Mouse (Mus musculus) intestine, embryonic 15.5 days (tissue): Measurements from ENCODE around the gene Gm20883. TPM values are rescaled to one million over a fixed set of nuclear protein-coding genes. Genes with fewer than 3 reads are reported as not detected.
"Not testable (repeated sequence)": the region's sequence is repeated elsewhere in the genome, so short reads cannot be mapped to it uniquely, and the experiment has no call there.

Experiments
- ATAC-seq: fragments of 200-750 bp; cut with Nextera tagmentation; 2 replicates; pipeline ENCODE4 v1.8.0; 2017; ENCODE audit warnings: moderate TSS enrichment, moderate library complexity
- H3K27ac ChIP-seq: fragments of 300-500 bp; sonication (generic); 2 replicates; pipeline ENCODE4 v1.5.1; 2015; ENCODE audit warnings: mild to moderate bottlenecking, inconsistent platforms
- H3K27me3 ChIP-seq: fragments of 300-500 bp; sonication (generic); replicated peaks from 2 replicates; pipeline ENCODE4 v1.6.1; 2015; ENCODE audit warnings: inconsistent platforms
- H3K36me3 ChIP-seq: fragments of 300-500 bp; sonication (generic); 2 replicates; pipeline ENCODE4 v1.6.1; 2015; ENCODE audit warnings: inconsistent platforms
- H3K4me1 ChIP-seq: fragments of 300-500 bp; sonication (generic); replicated peaks from 2 replicates; pipeline ENCODE4 v1.6.1; 2015; ENCODE audit warnings: inconsistent platforms
- H3K4me2 ChIP-seq: fragments of 300-500 bp; sonication (generic); replicated peaks from 2 replicates; pipeline ENCODE4 v1.6.1; 2015; ENCODE audit warnings: mild to moderate bottlenecking, inconsistent platforms
- H3K4me3 ChIP-seq: fragments of 300-500 bp; sonication (generic); replicated peaks from 2 replicates; pipeline ENCODE4 v1.5.1; 2015; ENCODE audit warnings: inconsistent platforms
- H3K9ac ChIP-seq: fragments of 300-500 bp; sonication (generic); 2 replicates; pipeline ENCODE4 v1.6.1; 2015; ENCODE audit warnings: inconsistent platforms
- H3K9me3 ChIP-seq: fragments of 300-500 bp; sonication (generic); 2 replicates; pipeline ENCODE4 v1.6.1; 2016; ENCODE audit warnings: inconsistent platforms
- WGBS: fragments of 180-500 bp; shearing (Covaris S2); methylation state at CpG from one replicate; pipeline ENCODE4 v1.1.7; 2015; 5-methylcytosine and 5-hydroxymethylcytosine counted together
- polyA plus RNA-seq: library from polyadenylated mRNA; unstranded; fragments of >200 nt; fragmentation: Nextera tagmentation; extraction: Ambion mirVana; gene quantifications from 2 replicates; pipeline ENCODE4 v1.2.1, GENCODE M21; 2015

Gene Gm20883
- not detected in 2 replicates for polyA plus RNA-seq

- not testable (repeated sequence) for H3K27ac ChIP-seq, H3K27me3 ChIP-seq, H3K4me3 ChIP-seq, H3K4me1 ChIP-seq, H3K9me3 ChIP-seq, ATAC-seq, H3K36me3 ChIP-seq, H3K4me2 ChIP-seq, H3K9ac ChIP-seq
- WGBS, result no CpG with 5 or more reads among the region's 6 CpGs
Measured at GRCm38 (mm10) chrY:50607951-50608350, at the start of gene Gm20883. Gene Gm20883 (plus strand): TSS chrY:50608251.
